Mouse (Mus musculus): ENCODE measurements around the gene Cdc42bpb.

GRCm38 (mm10) chr12:111387146-111387545 is 9.6 kb upstream of the Cdc42bpb start:
- no peak for TF ChIP-seq CTCF (IDR thresholded peaks at IDR 0.05; ENCODE audit: low read depth)
- no peak for TF ChIP-seq EP300 (IDR thresholded peaks at IDR 0.05; ENCODE audit: low read depth)
